Mouse (Mus musculus) macrophage (primary cell): ENCODE data around the gene Atg16l2. TPM values are rescaled to one million over a fixed set of nuclear protein-coding genes. Genes with fewer than 3 reads are reported as not detected.

Source experiments
- H3K27ac ChIP-seq: fragments of 350-480 bp; formaldehyde crosslinking; 2 replicates; pipeline ENCODE4 v1.9.0; 2021
- H3K36me3 ChIP-seq: fragments of 350-480 bp; formaldehyde crosslinking; 2 replicates; pipeline ENCODE4 v1.9.0; 2021; ENCODE audit errors: inconsistent target
- H3K4me3 ChIP-seq: fragments of 350-480 bp; formaldehyde crosslinking; 2 replicates; pipeline ENCODE4 v1.9.0; 2021; ENCODE audit errors: inconsistent target
- H3K79me2 ChIP-seq: fragments of 350-480 bp; formaldehyde crosslinking; 2 replicates; pipeline ENCODE4 v1.9.0; 2021; ENCODE audit errors: inconsistent target
- WGBS: methylation state at CpG from one replicate; pipeline ENCODE4 v1.1.7; 2026; ENCODE audit warnings: inconsistent platforms; ENCODE audit not compliant: missing documents; 5-methylcytosine and 5-hydroxymethylcytosine counted together
- polyA plus RNA-seq: library from polyadenylated mRNA; stranded (reverse); fragments of 250-400 nt; gene quantifications from 3 replicates; pipeline ENCODE4 v1.2.4, GENCODE M21; 2018; ENCODE audit warnings: inconsistent platforms

Gene Atg16l2
- polyA plus RNA-seq, 1 experiment from 2014 or later = 4.0 TPM

DNA sequence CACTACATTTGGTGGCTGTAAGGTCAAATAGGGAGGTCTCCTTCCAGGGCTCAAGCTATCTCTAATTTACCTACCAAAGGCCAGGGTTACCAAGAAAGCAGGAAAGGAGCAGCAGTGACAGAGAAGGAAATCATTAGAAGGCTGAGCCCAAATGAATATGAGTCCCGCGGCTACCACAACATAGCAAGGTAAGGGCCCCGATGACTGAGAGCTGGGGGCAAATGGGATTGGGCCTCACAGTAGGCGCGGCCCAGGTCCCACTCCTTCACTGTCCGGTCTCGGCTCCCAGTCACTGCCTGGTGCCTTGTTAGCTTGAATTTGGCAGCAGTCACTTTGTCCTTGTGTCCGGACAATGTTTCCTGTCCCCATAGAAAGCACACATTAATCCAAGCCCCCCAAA, 10.4 kb downstream of the Atg16l2 start:
- Histone ChIP-seq H3K4me3 (no peak overlapping the region), H3K79me2 (no peaks in the 10 kb centered on the region), H3K27ac (no peak overlapping the region), H3K36me3 (peaks cover 23% of the 10 kb centered on the region; the same call in 1 of the 2 replicates)
- 94% methylated on average over 5 of the region's 8 CpGs for WGBS

- H3K36me3 ChIP-seq = peaks cover 23% of the 10 kb centered on the region; the same call in 1 of the 2 replicates
- 93% methylated on average over 5 of the region's 5 CpGs for WGBS
These were observed 10.8 kb downstream of the Atg16l2 start for GRCm38 (mm10) chr7:101291211-101291610.

GRCm38 (mm10) chr7:101290401-101290800, 11.7 kb downstream of the Atg16l2 start:
- no peak overlapping the region for H3K4me3 ChIP-seq
- no peaks in the 10 kb centered on the region for H3K79me2 ChIP-seq
- WGBS = 91% methylated on average over 10 of the region's 10 CpGs
- H3K27ac ChIP-seq = no peak overlapping the region
- H3K36me3 ChIP-seq = peaks cover 18% of the 10 kb centered on the region; the same call in 1 of the 2 replicates

More at GRCm38 (mm10) chr7:101291211-101291610, 10.8 kb downstream of the Atg16l2 start:
- Histone ChIP-seq H3K79me2 (no peaks in the 10 kb centered on the region), H3K27ac (no peak overlapping the region), H3K4me3 (no peak overlapping the region)

- Histone ChIP-seq H3K4me3 (no peak overlapping the region), H3K27ac (no peak overlapping the region), H3K36me3 (peaks cover 20% of the 10 kb centered on the region; the same call in 1 of the 2 replicates), H3K79me2 (no peaks in the 10 kb centered on the region)
- 76% methylated on average over 4 of the region's 4 CpGs for WGBS
These were observed 13.6 kb downstream of the Atg16l2 start for GRCm38 (mm10) chr7:101288436-101288835.

DNA sequence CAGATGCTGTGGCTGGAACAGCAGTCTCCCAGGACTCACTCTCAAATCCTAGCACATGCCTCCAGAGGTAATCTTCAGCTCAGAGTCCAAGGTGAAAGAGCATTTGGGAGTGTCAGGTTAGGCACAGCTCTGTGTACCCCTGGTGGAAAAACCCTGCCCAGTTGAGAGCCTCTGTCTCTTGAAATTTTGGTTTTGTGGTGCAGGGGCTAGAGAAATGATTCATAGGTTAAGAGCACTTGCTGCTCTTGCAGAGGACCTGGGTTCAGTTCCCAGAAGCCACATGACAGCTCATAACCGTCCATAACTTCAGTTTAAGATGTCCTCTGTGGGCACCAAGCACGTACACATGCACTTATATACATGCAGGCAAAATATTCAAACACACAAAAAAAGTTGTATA, 14.2 kb downstream of the Atg16l2 start:
- Histone ChIP-seq H3K36me3 (peaks cover 25% of the 10 kb centered on the region; the same call in 1 of the 2 replicates), H3K27ac (no peak overlapping the region), H3K79me2 (no peaks in the 10 kb centered on the region), H3K4me3 (no peak overlapping the region)
- WGBS = 89% methylated on average over 2 of the region's 2 CpGs

GRCm38 (mm10) chr7:101286891-101287290, 15.2 kb downstream of the Atg16l2 start:
- H3K36me3 ChIP-seq = peaks cover 34% of the 10 kb centered on the region; the same call in 1 of the 2 replicates
- 95% methylated on average over 4 of the region's 4 CpGs for WGBS
- H3K27ac ChIP-seq = no peak overlapping the region
- H3K79me2 ChIP-seq = no peaks in the 10 kb centered on the region
- no peak overlapping the region for H3K4me3 ChIP-seq

DNA sequence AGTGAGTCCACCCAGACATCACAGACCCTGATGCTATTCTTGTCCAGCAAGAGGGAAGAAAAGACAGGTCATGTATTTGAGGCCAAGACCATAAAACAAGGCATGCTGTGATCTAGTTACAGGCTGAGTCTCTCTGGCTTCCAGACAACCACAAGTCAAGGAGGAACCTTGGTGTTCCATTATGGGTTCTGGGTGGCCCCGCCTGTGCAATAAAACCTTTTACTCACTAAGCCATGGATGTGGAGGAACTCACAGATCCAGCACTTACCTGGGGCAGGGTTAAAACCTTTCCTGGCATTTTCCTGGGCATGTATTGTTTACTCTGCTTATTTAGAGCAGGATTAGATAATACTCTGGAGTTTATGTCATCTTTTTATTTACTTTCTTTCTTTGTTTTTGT, 17.5 kb downstream of the Atg16l2 start:
- Histone ChIP-seq H3K79me2 (no peaks in the 10 kb centered on the region), H3K27ac (no peak overlapping the region), H3K4me3 (no peak overlapping the region), H3K36me3 (peaks cover 35% of the 10 kb centered on the region)
- WGBS = 85% methylated on average over 1 of the region's 1 CpGs

- WGBS = 90% methylated on average over 3 of the region's 3 CpGs
- Histone ChIP-seq H3K36me3 (peaks cover 51% of the 10 kb centered on the region), H3K4me3 (no peak overlapping the region), H3K27ac (no peak overlapping the region), H3K79me2 (no peaks in the 10 kb centered on the region)
These were observed 19.3 kb downstream of the Atg16l2 start for GRCm38 (mm10) chr7:101282721-101283120.

GRCm38 (mm10) chr7:101272466-101273160, 29.4 kb downstream of the Atg16l2 start:
- Histone ChIP-seq H3K27ac (no peak overlapping the region), H3K79me2 (no peaks in the 10 kb centered on the region), H3K36me3 (peaks cover 56% of the 10 kb centered on the region), H3K4me3 (no peak overlapping the region)
- WGBS = 96% methylated on average over 8 of the region's 8 CpGs

DNA sequence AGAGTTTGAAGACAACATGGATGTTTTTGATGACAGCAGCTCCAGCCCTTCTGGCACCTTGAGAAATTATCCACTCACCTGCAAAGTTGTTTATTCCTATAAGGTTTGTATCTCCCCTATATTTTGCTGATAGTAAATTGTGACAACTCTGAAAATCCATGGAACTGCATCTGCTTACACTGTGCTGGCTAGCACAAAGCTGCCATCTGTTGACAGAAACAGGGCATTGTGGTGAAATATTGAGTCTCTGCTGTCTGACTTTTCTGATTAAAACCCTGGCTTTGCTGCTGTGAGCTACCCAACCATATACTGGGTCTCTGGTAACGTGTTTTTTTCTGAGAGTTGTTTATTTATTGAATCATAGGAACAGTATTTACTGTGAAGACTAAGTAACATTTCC, 30.4 kb downstream of the Atg16l2 start:
- no peak overlapping the region for H3K4me3 ChIP-seq
- no peaks in the 10 kb centered on the region for H3K79me2 ChIP-seq
- H3K27ac ChIP-seq = no peak overlapping the region
- H3K36me3 ChIP-seq = peaks cover 46% of the 10 kb centered on the region
- 93% methylated on average over 1 of the region's 1 CpGs for WGBS

DNA sequence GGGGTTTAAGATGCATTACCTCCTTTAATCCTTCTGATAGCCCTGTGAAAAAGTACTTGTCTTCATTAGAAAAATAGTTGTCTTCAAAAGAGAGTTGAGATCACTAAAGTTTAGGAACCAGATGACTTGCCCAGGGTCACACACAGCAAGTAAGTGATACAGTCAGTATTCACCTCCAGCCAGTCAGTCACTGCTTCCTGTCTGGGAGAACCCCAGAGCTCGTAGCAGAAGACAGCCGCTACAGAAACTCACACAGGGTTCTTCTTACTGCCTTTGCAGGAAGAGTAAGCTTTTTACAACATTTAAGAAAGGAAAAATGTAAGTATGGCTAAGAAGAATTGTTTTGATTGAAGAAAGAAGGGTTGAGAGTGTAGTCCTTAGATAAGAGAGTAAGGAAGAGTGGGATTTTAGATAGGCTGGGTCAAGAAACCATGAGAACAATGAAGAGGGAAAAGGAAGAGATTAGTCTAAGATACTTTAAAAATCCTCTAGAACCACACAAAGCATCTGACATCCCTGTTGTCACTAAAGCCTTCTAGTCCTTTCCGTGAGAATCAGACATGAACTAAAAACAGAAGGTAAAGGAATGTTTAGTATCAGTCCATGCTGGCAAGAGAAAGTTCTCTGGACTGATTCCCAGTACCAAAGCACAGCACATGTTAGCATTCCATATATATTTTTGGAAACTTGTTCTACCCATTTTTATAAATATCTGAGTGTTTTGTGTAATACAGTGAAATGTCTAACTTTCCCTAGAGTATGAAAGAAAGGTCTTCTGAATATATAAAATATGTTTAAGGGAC, 34.4 kb downstream of the Atg16l2 start:
- Histone ChIP-seq H3K79me2 (no peaks in the 10 kb centered on the region), H3K27ac (no peak overlapping the region)
- WGBS = 83% methylated on average over 3 of the region's 3 CpGs

DNA sequence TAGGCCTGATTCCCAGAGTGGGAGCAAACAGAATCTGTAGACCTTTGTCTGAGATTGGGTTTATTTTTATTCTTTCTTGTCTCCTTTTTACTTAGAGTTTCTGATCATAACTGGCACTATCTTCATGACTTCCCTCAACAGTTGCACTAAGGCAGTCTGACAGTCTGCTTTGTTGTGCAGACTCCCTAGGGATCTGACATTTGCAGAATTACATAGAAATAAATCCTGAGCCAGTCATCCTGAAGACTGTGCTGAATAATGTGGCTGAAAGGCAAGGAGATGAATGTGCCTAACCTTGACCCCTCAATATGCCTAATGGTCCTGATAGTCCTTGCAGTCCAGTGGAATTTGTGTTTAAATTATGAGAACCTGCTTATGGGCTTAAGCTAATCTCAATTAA, 38.5 kb downstream of the Atg16l2 start:
- H3K36me3 ChIP-seq = peaks cover 28% of the 10 kb centered on the region
- no peak overlapping the region for H3K4me3 ChIP-seq
- H3K79me2 ChIP-seq = no peaks in the 10 kb centered on the region
- H3K27ac ChIP-seq = no peak overlapping the region

More for the DNA sequence above, 34.4 kb downstream of the Atg16l2 start:
- no peak overlapping the region for H3K4me3 ChIP-seq
- peaks cover 17% of the 10 kb centered on the region; the same call in 1 of the 2 replicates for H3K36me3 ChIP-seq

GRCm38 (mm10) chr7:101261941-101262546, 40.0 kb downstream of the Atg16l2 start:
- Histone ChIP-seq H3K79me2 (no peaks in the 10 kb centered on the region), H3K27ac (no peak overlapping the region), H3K4me3 (no peak overlapping the region), H3K36me3 (peaks cover 28% of the 10 kb centered on the region)
- WGBS = 95% methylated on average over 4 of the region's 4 CpGs

- no peak overlapping the region for H3K4me3 ChIP-seq
- H3K79me2 ChIP-seq = no peaks in the 10 kb centered on the region
- H3K27ac ChIP-seq = no peak overlapping the region
- H3K36me3 ChIP-seq = peaks cover 43% of the 10 kb centered on the region
These were observed 43.6 kb downstream of the Atg16l2 start for GRCm38 (mm10) chr7:101258482-101258881.

DNA sequence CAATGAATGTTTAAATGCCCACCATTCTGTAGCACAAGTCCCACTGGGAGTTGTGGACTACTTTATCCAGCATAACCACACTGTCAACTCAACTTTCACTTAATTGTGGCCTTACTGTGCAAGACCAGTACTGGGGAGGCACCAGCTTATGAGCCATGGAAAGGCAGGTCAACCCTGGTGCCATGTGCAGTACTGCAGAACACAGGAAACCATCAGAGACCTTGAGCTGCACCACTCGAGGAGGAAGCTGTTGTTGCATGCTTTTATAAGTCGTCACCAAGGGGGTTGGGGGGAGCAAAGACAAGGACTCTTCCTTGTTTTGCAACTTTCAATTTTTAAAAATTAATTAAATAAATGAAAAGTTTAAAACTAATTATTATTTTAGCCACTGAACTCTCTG, 49.0 kb downstream of the Atg16l2 start:
- H3K27ac ChIP-seq = no peak overlapping the region
- H3K79me2 ChIP-seq = no peaks in the 10 kb centered on the region
- WGBS = 67% methylated on average over 1 of the region's 2 CpGs
- H3K36me3 ChIP-seq = peaks cover 25% of the 10 kb centered on the region; the same call in 1 of the 2 replicates
- no peak overlapping the region for H3K4me3 ChIP-seq
